10 mouse cellular contexts compared by ENCODE assay signal in the genomic region with DNA sequence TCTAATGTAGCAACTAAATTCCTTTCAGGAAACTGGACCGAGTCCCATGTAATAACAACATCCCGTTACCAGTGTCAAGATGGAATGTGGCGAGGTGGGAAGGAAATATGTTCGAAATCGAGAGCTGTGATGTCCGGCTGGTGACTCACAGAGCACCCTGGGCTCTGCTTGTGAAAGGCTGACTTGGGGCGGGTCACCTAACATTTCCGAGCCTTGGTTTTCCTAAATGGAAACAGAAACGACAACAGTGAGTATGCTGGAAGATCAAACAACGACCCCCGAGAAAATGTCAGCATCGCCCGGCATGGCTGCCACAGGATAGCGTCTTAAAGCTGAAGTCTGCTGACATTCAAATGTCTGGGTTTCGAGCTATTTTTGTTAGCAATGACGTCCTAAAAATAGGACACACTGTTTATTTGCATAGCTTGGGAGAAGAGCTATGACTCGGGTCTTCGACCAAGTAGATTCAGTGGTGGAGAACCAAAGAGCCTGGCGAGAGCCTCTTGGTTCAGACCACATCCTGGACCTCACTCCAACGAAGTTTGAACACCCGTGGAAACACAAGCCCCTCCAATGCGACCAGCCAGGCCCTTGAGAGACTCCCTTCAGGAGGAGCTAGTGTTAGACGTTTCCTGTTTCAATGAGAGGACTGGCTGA. TPM values are rescaled to one million over a fixed set of nuclear protein-coding genes. Genes with fewer than 3 reads are reported as not detected.
DNase-seq lines count a peak whose midpoint lies in the region; ATAC-seq lines count a peak whose summit lies in the region.
"Had no signal": no experiment of that assay in that cellular context is flagged by ENCODE, and none has a peak within 500 bp of the region (broad histone marks: within the 10 kb centered on the region; RNA-seq: fewer than 3 reads in every experiment).

No protein-coding gene starts in this region.

- peak overlapping the region; percentile 87 for H3K27ac ChIP-seq in brown adipose tissue, adult 24 weeks (replicated peaks; ENCODE audit: low read depth, low read length)
- H3K27ac ChIP-seq in heart, embryonic 16.5 days (ENCODE audit: low read length) = peak overlapping the region; percentile 41
- no peak overlapping the region for H3K27ac ChIP-seq in midbrain, embryonic 15.5 days
- H3K27ac ChIP-seq: forebrain, embryonic 10.5 days had no signal

- peak overlapping the region; percentile 56 for H3K4me2 ChIP-seq in heart, embryonic 16.5 days (ENCODE audit: low read depth, low read length)
- H3K4me2 ChIP-seq in midbrain, embryonic 15.5 days = no peak overlapping the region

- no peaks in the 10 kb centered on the region for H3K9me3 ChIP-seq in heart, embryonic 16.5 days (replicated peaks; ENCODE audit: control insufficient read depth, low read length)
- H3K9me3 ChIP-seq in midbrain, embryonic 15.5 days = no peaks in the 10 kb centered on the region
- H3K9me3 ChIP-seq: forebrain, embryonic 10.5 days had no signal

- peaks cover 5% of the 10 kb centered on the region for H3K4me1 ChIP-seq in brown adipose tissue, adult 24 weeks (ENCODE audit: control insufficient read depth, insufficient read depth, insufficient read length, low read length)
- 0 out of 2 replicates have a peak, but pooled peaks cover 3% of the 10 kb centered on the region for H3K4me1 ChIP-seq in heart, embryonic 16.5 days (ENCODE audit: control insufficient read depth, insufficient read depth, low read length)
- H3K4me1 ChIP-seq in midbrain, embryonic 15.5 days = no peaks in the 10 kb centered on the region
- H3K4me1 ChIP-seq: forebrain, embryonic 10.5 days had no signal

- H3K9ac ChIP-seq in heart, embryonic 16.5 days (ENCODE audit: low read length) = peak overlapping the region; percentile 13; the same call in 1 of the 2 replicates
- H3K9ac ChIP-seq in midbrain, embryonic 15.5 days = no peak overlapping the region

- peak overlapping the region; percentile 43 for H3K4me3 ChIP-seq in brown adipose tissue, adult 24 weeks (ENCODE audit: insufficient read depth, low read depth, low read length)
- H3K4me3 ChIP-seq in heart, embryonic 16.5 days (ENCODE audit: low read length) = peak overlapping the region; percentile 23
- no peak overlapping the region for H3K4me3 ChIP-seq in midbrain, embryonic 15.5 days
- H3K4me3 ChIP-seq: forebrain, embryonic 10.5 days had no signal

- no peaks in the 10 kb centered on the region for H3K27me3 ChIP-seq in heart, embryonic 16.5 days (ENCODE audit: control insufficient read depth, insufficient read depth, low read length)
- no peaks in the 10 kb centered on the region for H3K27me3 ChIP-seq in midbrain, embryonic 15.5 days (replicated peaks)

- H3K36me3 ChIP-seq in heart, embryonic 16.5 days (ENCODE audit: control insufficient read depth, insufficient read depth) = no peaks in the 10 kb centered on the region
- H3K36me3 ChIP-seq in midbrain, embryonic 15.5 days (replicated peaks) = no peaks in the 10 kb centered on the region
- H3K36me3 ChIP-seq: forebrain, embryonic 10.5 days had no signal

- 0 out of 2 replicates have a peak, but pooled peaks have one; percentile 52 for ATAC-seq in heart, embryonic 16.5 days (replicated peaks; ENCODE audit: extremely low read depth, insufficient read depth, low FRiP score)
- ATAC-seq in midbrain, embryonic 15.5 days (replicated peaks) = no peak
- ATAC-seq in CD4-positive, CD25-positive, alpha-beta regulatory T cell, adult 4 months = no peak
- ATAC-seq in megakaryocyte, adult 5-6 weeks (ENCODE audit: poor library complexity, severe bottlenecking) = no peak
- ATAC-seq: activated CD4-positive, CD25-positive, alpha-beta regulatory T cell, adult 4 months had no signal

- 28% methylated on average over 23 of the region's 23 CpGs for WGBS in heart, embryonic 16.5 days
- 83% methylated on average over 23 of the region's 23 CpGs for WGBS in midbrain, embryonic 15.5 days

- DNase-seq in 416B (ENCODE audit: low read depth) = peak; percentile 19
- DNase-seq in lung, adult 18-20 months = peak; percentile 81 to 90
- no peak for DNase-seq in cerebellum, postnatal 36 days

RNA-seq across cellular contexts. Expression of gene Socs2, which starts 28.0 kb away (rescaled TPM):
- 2.5 and 3.4 TPM in 2 replicates for polyA plus RNA-seq in brown adipose tissue, adult 24 weeks (2012; ENCODE audit: insufficient read depth, insufficient read length, missing spikeins)
- 33.9 and 40.8 TPM in 2 replicates for polyA plus RNA-seq in heart, embryonic 16.5 days (2015; fragmentation: Nextera tagmentation; extraction: Ambion mirVana)
- polyA plus RNA-seq in midbrain, embryonic 15.5 days (2015; fragmentation: Nextera tagmentation; extraction: Ambion mirVana) = 130 TPM in 2 replicates
- 10 to 100 TPM; 37.5 to 40.4 TPM for polyA plus RNA-seq in CD4-positive, CD25-positive, alpha-beta regulatory T cell, adult 4 months (2017; shearing (Covaris generic))
- total RNA-seq in megakaryocyte, adult 5-6 weeks (2015) = 0.74 and 0.84 TPM in 2 replicates
- 0.77 and 0.84 TPM in 2 replicates for total RNA-seq in megakaryocyte, adult 5-6 weeks (2017)

Comparison
In these comparisons a context has a peak if more than half of its experiments do, and no peak if none do; other contexts are left out.
1. DNase-seq: peak in 416B (single experiment) and lung, adult 18-20 months (2 of 2); none in cerebellum, postnatal 36 days (0 of 2).